23 mouse cellular contexts compared by ENCODE assay signal in the genomic region with DNA sequence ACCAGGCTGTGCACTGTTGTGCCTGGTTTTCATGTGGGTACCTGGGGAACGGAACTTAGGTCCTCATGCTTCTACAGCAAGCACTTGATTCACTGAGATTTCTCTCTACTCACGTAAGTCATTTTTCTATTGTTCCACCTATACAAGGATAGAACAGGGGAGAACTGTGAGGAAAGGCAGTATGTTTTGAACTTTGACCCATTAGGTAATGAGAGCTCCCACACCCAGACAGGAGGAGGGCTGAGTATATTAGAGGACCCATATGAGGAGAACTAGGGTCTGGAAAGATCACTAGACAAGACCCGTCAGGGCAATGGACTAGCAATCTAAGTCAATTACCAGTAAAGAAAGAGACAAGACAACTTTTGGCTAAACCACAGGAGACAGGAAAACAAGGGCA. TPM values are rescaled to one million over a fixed set of nuclear protein-coding genes. Genes with fewer than 3 reads are reported as not detected.
"Had no signal": no experiment of that assay in that cellular context is flagged by ENCODE, and none has a peak within 500 bp of the region (broad histone marks: within the 10 kb centered on the region; RNA-seq: fewer than 3 reads in every experiment).

No protein-coding gene starts in this region.

- DNase-seq: lung, adult 2 months; lung, postnatal 14 days; lung, postnatal 36 days; right cerebral cortex, postnatal 14 days; thymus, adult 2 months; thymus, postnatal 14 days; thymus, postnatal 36 days had no signal

- H3K36me3 ChIP-seq: lung, embryonic 15.5 days; midbrain, embryonic 13.5 days; midbrain, embryonic 15.5 days; neural tube, embryonic 12.5 days; stomach, embryonic 15.5 days had no signal

- H3K9me3 ChIP-seq: lung, embryonic 15.5 days; megakaryocyte, embryonic 14.5 days; midbrain, embryonic 13.5 days; midbrain, embryonic 15.5 days; neural tube, embryonic 12.5 days; stomach, embryonic 15.5 days had no signal

- H3K27me3 ChIP-seq: lung, embryonic 15.5 days; midbrain, embryonic 13.5 days; midbrain, embryonic 15.5 days; neural tube, embryonic 12.5 days; stomach, embryonic 15.5 days had no signal

- ATAC-seq: lung, postnatal 0 days; midbrain, embryonic 13.5 days; midbrain, embryonic 15.5 days had no signal

- H3K4me2 ChIP-seq: lung, embryonic 15.5 days; midbrain, embryonic 11.5 days; midbrain, embryonic 13.5 days; midbrain, embryonic 15.5 days; neural tube, embryonic 12.5 days; stomach, embryonic 15.5 days had no signal

- H3K4me1 ChIP-seq: lung, embryonic 15.5 days; megakaryocyte, embryonic 14.5 days; midbrain, embryonic 13.5 days; midbrain, embryonic 15.5 days; neural tube, embryonic 12.5 days; stomach, embryonic 15.5 days had no signal

- H3K9ac ChIP-seq: lung, embryonic 15.5 days; midbrain, embryonic 13.5 days; midbrain, embryonic 15.5 days; neural tube, embryonic 12.5 days; stomach, embryonic 15.5 days had no signal

- H3K4me3 ChIP-seq: lung, embryonic 15.5 days; megakaryocyte, embryonic 14.5 days; midbrain, embryonic 13.5 days; midbrain, embryonic 15.5 days; neural tube, embryonic 12.5 days; stomach, embryonic 15.5 days had no signal

- H3K27ac ChIP-seq: lung, embryonic 15.5 days; macrophage; midbrain, embryonic 13.5 days; midbrain, embryonic 15.5 days; neural tube, embryonic 12.5 days; stomach, embryonic 15.5 days; stomach, postnatal 0 days had no signal

RNA-seq across cellular contexts. Expression of a gene that starts 30.2 kb away (rescaled TPM):
- total RNA-seq: midbrain, postnatal 0 days; monocyte, adult 5-6 weeks; neutrophil, adult 5-6 weeks had no signal
- polyA plus RNA-seq: lung, adult 2 months; lung, embryonic 15.5 days; lung, postnatal 0 days; macrophage; midbrain, embryonic 11.5 days; midbrain, embryonic 13.5 days; midbrain, embryonic 15.5 days; midbrain, postnatal 0 days; neural tube, embryonic 12.5 days; neural tube, embryonic 14.5 days had no signal

RNA-seq across cellular contexts. Expression of a gene that starts 50.5 kb away (rescaled TPM):
- total RNA-seq: megakaryocyte progenitor cell, adult 5-6 weeks; midbrain, postnatal 0 days; monocyte, adult 5-6 weeks; neutrophil, adult 5-6 weeks had no signal
- polyA plus RNA-seq: lung, adult 2 months; lung, embryonic 15.5 days; lung, postnatal 0 days; macrophage; midbrain, embryonic 11.5 days; midbrain, embryonic 13.5 days; midbrain, embryonic 15.5 days; midbrain, postnatal 0 days; neural tube, embryonic 12.5 days; neural tube, embryonic 14.5 days; testis, adult 2 months; thymus, adult 2 months had no signal
